Mouse (Mus musculus): ENCODE results near the gene Arhgap15. TPM values are rescaled to one million over a fixed set of nuclear protein-coding genes. Genes with fewer than 3 reads are reported as not detected.

Arhgap15 gene
- polyA plus RNA-seq, 1 experiment, result 9.5 TPM

- TF ChIP-seq CTCF (IDR thresholded peaks at IDR 0.05; ENCODE audit: borderline replicate concordance, control insufficient read depth, extremely low read depth, insufficient read depth, low read length, poor library complexity), result no peak
- TF ChIP-seq POLR2A (IDR thresholded peaks at IDR 0.05; ENCODE audit: control insufficient read depth, extremely low read depth, insufficient read depth, low read length, poor library complexity), result no peak
- Histone ChIP-seq H3K27ac (ENCODE audit: control insufficient read depth, insufficient read depth, low read length) (no peak overlapping the region), H3K27me3 (ENCODE audit: control insufficient read depth, insufficient read depth, low read length) (no peaks in the 10 kb centered on the region), H3K4me3 (ENCODE audit: control insufficient read depth, insufficient read depth, low read length) (no peak overlapping the region), H3K36me3 (ENCODE audit: control insufficient read depth, insufficient read depth, low read length) (no peaks in the 10 kb centered on the region), H3K4me1 (replicated peaks; ENCODE audit: control insufficient read depth, insufficient read depth, low read length) (no peaks in the 10 kb centered on the region)
- no peak for DNase-seq
- WGBS, result 96% methylated on average over 4 of the region's 4 CpGs
These were observed 671.1 kb downstream of the Arhgap15 start for GRCm38 (mm10) chr2:44419547-44420225.

GRCm38 (mm10) chr2:44430521-44430920 lies 681.9 kb downstream of the Arhgap15 start:
- no peak for DNase-seq
- no peaks in the 10 kb centered on the region for H3K27me3 ChIP-seq (ENCODE audit: control insufficient read depth, insufficient read depth, low read length)
- TF ChIP-seq POLR2A (IDR thresholded peaks at IDR 0.05; ENCODE audit: control insufficient read depth, extremely low read depth, insufficient read depth, low read length, poor library complexity), result no peak
- TF ChIP-seq CTCF (IDR thresholded peaks at IDR 0.05; ENCODE audit: borderline replicate concordance, control insufficient read depth, extremely low read depth, insufficient read depth, low read length, poor library complexity), result no peak
- H3K4me1 ChIP-seq (replicated peaks; ENCODE audit: control insufficient read depth, insufficient read depth, low read length), result no peaks in the 10 kb centered on the region
- H3K27ac ChIP-seq (ENCODE audit: control insufficient read depth, insufficient read depth, low read length), result no peak overlapping the region
- H3K36me3 ChIP-seq (ENCODE audit: control insufficient read depth, insufficient read depth, low read length), result no peaks in the 10 kb centered on the region
- 91% methylated on average over 9 of the region's 9 CpGs for WGBS
- no peak overlapping the region for H3K4me3 ChIP-seq (ENCODE audit: control insufficient read depth, insufficient read depth, low read length)

GRCm38 (mm10) chr2:44436652-44437051 lies 688.0 kb downstream of the Arhgap15 start:
- 95% methylated on average over 5 of the region's 5 CpGs for WGBS
- Histone ChIP-seq H3K36me3 (ENCODE audit: control insufficient read depth, insufficient read depth, low read length) (no peaks in the 10 kb centered on the region), H3K27ac (ENCODE audit: control insufficient read depth, insufficient read depth, low read length) (no peak overlapping the region), H3K4me3 (ENCODE audit: control insufficient read depth, insufficient read depth, low read length) (no peak overlapping the region), H3K27me3 (ENCODE audit: control insufficient read depth, insufficient read depth, low read length) (no peaks in the 10 kb centered on the region), H3K4me1 (replicated peaks; ENCODE audit: control insufficient read depth, insufficient read depth, low read length) (no peaks in the 10 kb centered on the region)
- no peak for TF ChIP-seq POLR2A (IDR thresholded peaks at IDR 0.05; ENCODE audit: control insufficient read depth, extremely low read depth, insufficient read depth, low read length, poor library complexity)
- TF ChIP-seq CTCF (IDR thresholded peaks at IDR 0.05; ENCODE audit: borderline replicate concordance, control insufficient read depth, extremely low read depth, insufficient read depth, low read length, poor library complexity), result no peak
- no peak for DNase-seq

GRCm38 (mm10) chr2:44437496-44438057 lies 689.0 kb downstream of the Arhgap15 start:
- Histone ChIP-seq H3K4me3 (ENCODE audit: control insufficient read depth, insufficient read depth, low read length) (no peak overlapping the region), H3K36me3 (ENCODE audit: control insufficient read depth, insufficient read depth, low read length) (no peaks in the 10 kb centered on the region), H3K27ac (ENCODE audit: control insufficient read depth, insufficient read depth, low read length) (no peak overlapping the region), H3K4me1 (replicated peaks; ENCODE audit: control insufficient read depth, insufficient read depth, low read length) (no peaks in the 10 kb centered on the region), H3K27me3 (ENCODE audit: control insufficient read depth, insufficient read depth, low read length) (no peaks in the 10 kb centered on the region)
- WGBS, result 93% methylated on average over 8 of the region's 8 CpGs
- DNase-seq, result no peak
- TF ChIP-seq CTCF (IDR thresholded peaks at IDR 0.05; ENCODE audit: borderline replicate concordance, control insufficient read depth, extremely low read depth, insufficient read depth, low read length, poor library complexity) (no peak), POLR2A (IDR thresholded peaks at IDR 0.05; ENCODE audit: control insufficient read depth, extremely low read depth, insufficient read depth, low read length, poor library complexity) (no peak)

GRCm38 (mm10) chr2:44438070-44438469 lies 689.4 kb downstream of the Arhgap15 start:
- Histone ChIP-seq H3K27me3 (ENCODE audit: control insufficient read depth, insufficient read depth, low read length) (no peaks in the 10 kb centered on the region), H3K4me1 (replicated peaks; ENCODE audit: control insufficient read depth, insufficient read depth, low read length) (no peaks in the 10 kb centered on the region), H3K27ac (ENCODE audit: control insufficient read depth, insufficient read depth, low read length) (no peak overlapping the region), H3K4me3 (ENCODE audit: control insufficient read depth, insufficient read depth, low read length) (no peak overlapping the region), H3K36me3 (ENCODE audit: control insufficient read depth, insufficient read depth, low read length) (no peaks in the 10 kb centered on the region)
- no peak for DNase-seq
- 94% methylated on average over 1 of the region's 1 CpGs for WGBS
- TF ChIP-seq POLR2A (IDR thresholded peaks at IDR 0.05; ENCODE audit: control insufficient read depth, extremely low read depth, insufficient read depth, low read length, poor library complexity) (no peak), CTCF (IDR thresholded peaks at IDR 0.05; ENCODE audit: borderline replicate concordance, control insufficient read depth, extremely low read depth, insufficient read depth, low read length, poor library complexity) (no peak)

GRCm38 (mm10) chr2:44444938-44445337 lies 696.3 kb downstream of the Arhgap15 start:
- no peaks in the 10 kb centered on the region for H3K27me3 ChIP-seq (ENCODE audit: control insufficient read depth, insufficient read depth, low read length)
- 90% methylated on average over 2 of the region's 2 CpGs for WGBS
- no peak for DNase-seq

More at GRCm38 (mm10) chr2:44444938-44445337, 696.3 kb downstream of the Arhgap15 start:
- no peak overlapping the region for H3K4me3 ChIP-seq (ENCODE audit: control insufficient read depth, insufficient read depth, low read length)
- no peaks in the 10 kb centered on the region for H3K4me1 ChIP-seq (replicated peaks; ENCODE audit: control insufficient read depth, insufficient read depth, low read length)
- no peaks in the 10 kb centered on the region for H3K36me3 ChIP-seq (ENCODE audit: control insufficient read depth, insufficient read depth, low read length)
- no peak for TF ChIP-seq POLR2A (IDR thresholded peaks at IDR 0.05; ENCODE audit: control insufficient read depth, extremely low read depth, insufficient read depth, low read length, poor library complexity)
- no peak for TF ChIP-seq CTCF (IDR thresholded peaks at IDR 0.05; ENCODE audit: borderline replicate concordance, control insufficient read depth, extremely low read depth, insufficient read depth, low read length, poor library complexity)
- no peak overlapping the region for H3K27ac ChIP-seq (ENCODE audit: control insufficient read depth, insufficient read depth, low read length)

Other genes starting within 250 kb of the Arhgap15 start
- 1.6 and 1.9 TPM in 2 replicates for gene Kynu, start 193.5 kb upstream of the Arhgap15 start, polyA plus RNA-seq (2012; rRNA removed)